Mouse (Mus musculus) E14TG2a.4 (cell line): ENCODE data around the gene Abhd17c.

ENCODE experiments used
- H3K27me3 ChIP-seq: 2 replicates; pipeline ENCODE4 v1.6.1; 2014; ENCODE audit warnings: low read length, control low read depth; ENCODE audit not compliant: insufficient read depth
- H3K36me3 ChIP-seq: 2 replicates; pipeline ENCODE4 v1.6.1; 2014; ENCODE audit warnings: low read length, control low read depth; ENCODE audit not compliant: insufficient read depth
- H3K4me1 ChIP-seq: replicated peaks from 2 replicates; pipeline ENCODE4 v1.6.1; 2014; ENCODE audit warnings: low read depth, low read length, control low read depth
- H3K4me3 ChIP-seq: replicated peaks from 2 replicates; pipeline ENCODE4 v1.5.1; 2014; ENCODE audit warnings: mild to moderate bottlenecking, low read length
- H3K9me3 ChIP-seq: 2 replicates; pipeline ENCODE4 v1.6.1; 2014; ENCODE audit warnings: low read length, control low read depth
- CTCF ChIP-seq: conservative IDR thresholded peaks from 2 replicates; pipeline ENCODE4 v1.5.1; 2014; ENCODE audit warnings: low read length
- NANOG ChIP-seq: IDR thresholded peaks from 2 replicates; pipeline ENCODE4 v1.6.1; 2014; ENCODE audit warnings: borderline replicate concordance, low read length, mixed read lengths
- POU5F1 ChIP-seq: IDR thresholded peaks from 2 replicates; pipeline ENCODE4 v1.6.1; 2014; ENCODE audit warnings: low read length, borderline replicate concordance

The Abhd17c gene

DNA sequence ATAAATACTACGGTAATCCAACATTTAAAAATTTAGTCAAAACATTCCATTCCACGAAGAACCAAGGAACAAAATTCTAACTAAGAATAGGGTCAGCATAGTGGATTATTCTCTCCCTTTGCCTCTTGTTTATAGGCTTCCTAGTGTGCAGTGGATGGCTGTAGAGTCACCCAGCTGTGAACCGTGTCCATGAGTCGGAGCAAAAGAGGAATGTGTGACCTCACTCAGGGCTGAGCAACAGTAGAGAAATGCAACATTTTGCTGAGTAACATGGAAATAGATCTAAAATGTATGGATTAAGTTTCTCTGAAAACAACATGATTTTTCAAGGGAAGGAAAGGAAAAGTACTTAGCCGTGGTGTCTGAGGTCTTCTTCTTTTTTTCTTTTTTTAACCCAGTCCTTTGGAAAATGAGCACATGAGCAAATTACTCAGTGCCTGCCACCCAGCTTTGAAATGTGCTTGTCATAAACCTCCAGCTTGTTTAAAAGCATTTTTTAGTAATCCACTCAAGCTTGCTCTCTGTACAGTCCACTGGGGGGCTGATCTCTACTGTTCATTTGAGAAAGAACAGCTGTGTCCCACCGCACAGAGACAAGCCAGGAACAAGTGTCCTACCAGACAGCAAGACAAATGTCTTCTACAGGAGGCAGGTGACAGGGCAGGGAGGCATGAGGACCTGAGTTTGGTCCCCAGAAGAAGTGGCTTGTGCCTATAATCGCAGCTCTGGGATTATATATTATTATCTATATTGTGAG lies 74.3 kb downstream of the Abhd17c start:
- no peaks in the 10 kb centered on the region for H3K4me1 ChIP-seq
- TF ChIP-seq CTCF: no peak
- no peak for TF ChIP-seq POU5F1
- TF ChIP-seq NANOG: no peak
- H3K36me3 ChIP-seq: no peaks in the 10 kb centered on the region
- H3K9me3 ChIP-seq: peaks cover 3% of the 10 kb centered on the region; the same call in 1 of the 2 replicates
- no peaks in the 10 kb centered on the region for H3K27me3 ChIP-seq
- no peak overlapping the region for H3K4me3 ChIP-seq

GRCm38 (mm10) chr7:84074266-84074665 lies 77.4 kb downstream of the Abhd17c start:
- no peaks in the 10 kb centered on the region for H3K27me3 ChIP-seq
- H3K36me3 ChIP-seq: no peaks in the 10 kb centered on the region
- no peak for TF ChIP-seq NANOG
- no peak for TF ChIP-seq CTCF
- no peak for TF ChIP-seq POU5F1
- peaks cover 5% of the 10 kb centered on the region; the same call in 1 of the 2 replicates for H3K9me3 ChIP-seq
- H3K4me3 ChIP-seq: no peak overlapping the region
- H3K4me1 ChIP-seq: no peaks in the 10 kb centered on the region

- TF ChIP-seq NANOG: no peak
- TF ChIP-seq POU5F1: no peak
- no peak for TF ChIP-seq CTCF
- no peak overlapping the region for H3K4me3 ChIP-seq
- peaks cover 5% of the 10 kb centered on the region; the same call in 1 of the 2 replicates for H3K9me3 ChIP-seq
- no peaks in the 10 kb centered on the region for H3K27me3 ChIP-seq
- H3K4me1 ChIP-seq: no peaks in the 10 kb centered on the region
- no peaks in the 10 kb centered on the region for H3K36me3 ChIP-seq
Observed at GRCm38 (mm10) chr7:84073856-84074255, 77.8 kb downstream of the Abhd17c start.

GRCm38 (mm10) chr7:84068931-84069330 lies 82.8 kb downstream of the Abhd17c start:
- no peaks in the 10 kb centered on the region for H3K27me3 ChIP-seq
- no peak overlapping the region for H3K4me3 ChIP-seq
- no peaks in the 10 kb centered on the region for H3K36me3 ChIP-seq
- no peaks in the 10 kb centered on the region for H3K4me1 ChIP-seq
- no peak for TF ChIP-seq NANOG
- no peak for TF ChIP-seq POU5F1
- no peak for TF ChIP-seq CTCF
- H3K9me3 ChIP-seq: peaks cover 5% of the 10 kb centered on the region; the same call in 1 of the 2 replicates

- H3K4me1 ChIP-seq: no peaks in the 10 kb centered on the region
- H3K4me3 ChIP-seq: no peak overlapping the region
- H3K36me3 ChIP-seq: no peaks in the 10 kb centered on the region
- no peaks in the 10 kb centered on the region for H3K27me3 ChIP-seq
- no peak for TF ChIP-seq POU5F1
- no peak for TF ChIP-seq CTCF
- TF ChIP-seq NANOG: no peak
- no peaks in the 10 kb centered on the region for H3K9me3 ChIP-seq
Observed at GRCm38 (mm10) chr7:84059799-84060198, 91.9 kb downstream of the Abhd17c start.
